20 mouse cellular contexts compared by ENCODE assay signal in the genomic region with DNA sequence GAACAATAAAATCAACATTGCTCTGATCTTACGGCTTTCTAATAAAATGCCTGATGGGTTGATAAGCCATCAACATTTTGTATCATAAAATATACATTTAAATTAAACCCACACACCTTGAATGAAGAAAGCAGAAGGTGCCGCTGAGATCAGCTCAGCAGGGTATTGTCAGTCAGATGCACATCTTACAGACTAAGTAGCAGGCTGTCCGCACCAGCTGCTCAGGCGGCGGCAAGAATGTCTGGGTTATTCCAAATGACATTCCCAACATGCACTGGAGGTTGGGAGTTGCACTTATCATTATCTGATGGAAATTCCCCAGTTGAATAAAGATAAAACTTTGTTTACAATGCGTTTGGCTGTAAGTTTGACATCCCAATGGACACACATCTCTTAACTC. TPM values are rescaled to one million over a fixed set of nuclear protein-coding genes. Genes with fewer than 3 reads are reported as not detected.
DNase-seq lines count a peak whose midpoint lies in the region; ATAC-seq and TF ChIP-seq lines count a peak whose summit lies in the region.
"Had no signal": no experiment of that assay in that cellular context is flagged by ENCODE, and none has a peak within 500 bp of the region (broad histone marks: within the 10 kb centered on the region; RNA-seq: fewer than 3 reads in every experiment).

No protein-coding gene starts in this region.

- H3K9ac ChIP-seq in hindbrain, embryonic 16.5 days (ENCODE audit: low read depth, low read length) = no peak overlapping the region
- no peak overlapping the region for H3K9ac ChIP-seq in ES-E14 (ENCODE audit: insufficient read depth, low read depth, low read length, poor library complexity, severe bottlenecking)
- H3K9ac ChIP-seq: forebrain, embryonic 13.5 days; hindbrain, embryonic 15.5 days; liver, embryonic 14.5 days had no signal

- no peaks in the 10 kb centered on the region; the same call in 1 of the 2 replicates for H3K27me3 ChIP-seq in hindbrain, embryonic 10.5 days (ENCODE audit: insufficient read depth, poor library complexity, severe bottlenecking)
- H3K27me3 ChIP-seq in hindbrain, embryonic 16.5 days (replicated peaks; ENCODE audit: control insufficient read depth, insufficient read depth, low read length) = no peaks in the 10 kb centered on the region
- H3K27me3 ChIP-seq in limb, embryonic 10.5 days (ENCODE audit: low read depth, poor library complexity, severe bottlenecking) = no peaks in the 10 kb centered on the region
- H3K27me3 ChIP-seq: forebrain, embryonic 13.5 days; hindbrain, embryonic 15.5 days; Patski had no signal

- H3K36me3 ChIP-seq in hindbrain, embryonic 10.5 days = peaks cover 33% of the 10 kb centered on the region
- peaks cover 25% of the 10 kb centered on the region for H3K36me3 ChIP-seq in hindbrain, embryonic 16.5 days (ENCODE audit: control insufficient read depth, insufficient read depth, low read length)
- no peaks in the 10 kb centered on the region for H3K36me3 ChIP-seq in ES-E14 (ENCODE audit: control insufficient read depth, insufficient read depth, low read length, poor library complexity, severe bottlenecking)
- H3K36me3 ChIP-seq in limb, embryonic 10.5 days = no peaks in the 10 kb centered on the region

- peak; percentile 45 for DNase-seq in hindbrain, embryonic 10.5 days (ENCODE audit: low spot score)
- peak; percentile 22 for DNase-seq in left cerebral cortex, postnatal 4 days
- no peak for DNase-seq in left cerebral cortex, postnatal 25 days (ENCODE audit: low spot score in 2 of 2)
- DNase-seq in ES-E14 (ENCODE audit: low read depth, low spot score) = no peak
- peak; percentile 33 for DNase-seq in embryo, embryonic 10.5 days (ENCODE audit: low spot score)
- no peak for DNase-seq in limb, embryonic 10.5 days (ENCODE audit: low spot score)
- DNase-seq: adrenal gland, postnatal 14 days; cerebellum, adult 11-12 months; cerebellum, postnatal 25 days; gastrocnemius, postnatal 25 days; heart, postnatal 10 days; kidney, adult 18-20 months had no signal

- ATAC-seq in hindbrain, embryonic 16.5 days = no peak
- ATAC-seq: forebrain, embryonic 13.5 days; Patski had no signal

- no peak overlapping the region for H3K4me3 ChIP-seq in hindbrain, embryonic 10.5 days
- H3K4me3 ChIP-seq in hindbrain, embryonic 16.5 days (ENCODE audit: low read length) = no peak overlapping the region
- no peak overlapping the region for H3K4me3 ChIP-seq in ES-E14 (ENCODE audit: insufficient read depth in 1 of 2, low read depth in 1 of 2, low read length in 2 of 2, poor library complexity in 1 of 2, severe bottlenecking in 1 of 2)
- no peak overlapping the region for H3K4me3 ChIP-seq in limb, embryonic 10.5 days
- H3K4me3 ChIP-seq: forebrain, embryonic 13.5 days; hindbrain, embryonic 15.5 days had no signal

- intact Hi-C loops in left cerebral cortex, postnatal 4 days (cut with DNase I) = loop anchor here (10.0 kb wide), 1 partner anchor 58 kb away; no protein-coding TSS in a partner anchor
- intact Hi-C loops in left cerebral cortex, postnatal 25 days (cut with DNase I) = no loop called here

- H3K27ac ChIP-seq in hindbrain, embryonic 10.5 days = peak overlapping the region; percentile 35; the same call in 1 of the 2 replicates
- no peak overlapping the region for H3K27ac ChIP-seq in hindbrain, embryonic 16.5 days (ENCODE audit: low read depth, low read length)
- H3K27ac ChIP-seq in ES-E14 (ENCODE audit: insufficient read depth, low read depth, low read length, poor library complexity, severe bottlenecking) = no peak overlapping the region
- H3K27ac ChIP-seq in limb, embryonic 10.5 days = no peak overlapping the region
- H3K27ac ChIP-seq: forebrain, embryonic 13.5 days; hindbrain, embryonic 15.5 days; liver, embryonic 14.5 days; stomach, postnatal 0 days had no signal

- H3K4me2 ChIP-seq in hindbrain, embryonic 16.5 days (ENCODE audit: low read length) = no peak overlapping the region
- H3K4me2 ChIP-seq: forebrain, embryonic 13.5 days; heart, embryonic 11.5 days; hindbrain, embryonic 15.5 days had no signal

- in situ Hi-C loops in ES-E14 (cut with MboI; ENCODE audit: low sequenced_read_pairs in 2 of 2, unreplicated experiment in 2 of 2) = loop anchor here in 1 of 2 experiments (25.0 kb wide), 1 partner anchor 610 kb away; no protein-coding TSS in a partner anchor

- 42% methylated on average over 6 of the region's 6 CpGs for WGBS in hindbrain, embryonic 10.5 days
- 31% methylated on average over 6 of the region's 6 CpGs for WGBS in hindbrain, embryonic 16.5 days
- WGBS in limb, embryonic 10.5 days = 88% methylated on average over 6 of the region's 6 CpGs

- peaks cover 43% of the 10 kb centered on the region for H3K4me1 ChIP-seq in hindbrain, embryonic 10.5 days (replicated peaks)
- H3K4me1 ChIP-seq in hindbrain, embryonic 16.5 days (ENCODE audit: control insufficient read depth, insufficient read depth, low read depth, low read length) = no peaks in the 10 kb centered on the region
- H3K4me1 ChIP-seq in ES-E14 (ENCODE audit: control insufficient read depth in 2 of 2, insufficient read depth in 2 of 2, low read length in 2 of 2, poor library complexity in 1 of 2) = peaks cover 5 to 9% of the 10 kb centered on the region in 2 experiments; a peak in 1 of 4 replicates
- H3K4me1 ChIP-seq in limb, embryonic 10.5 days = no peaks in the 10 kb centered on the region
- H3K4me1 ChIP-seq: hindbrain, embryonic 15.5 days had no signal

- H3K9me3 ChIP-seq in hindbrain, embryonic 10.5 days = no peaks in the 10 kb centered on the region
- H3K9me3 ChIP-seq in hindbrain, embryonic 16.5 days (ENCODE audit: control insufficient read depth, low read length) = no peaks in the 10 kb centered on the region
- H3K9me3 ChIP-seq in ES-E14 (ENCODE audit: control insufficient read depth, insufficient read depth, low read depth, low read length) = no peaks in the 10 kb centered on the region
- H3K9me3 ChIP-seq in limb, embryonic 10.5 days (replicated peaks) = no peaks in the 10 kb centered on the region
- H3K9me3 ChIP-seq: forebrain, embryonic 13.5 days; hindbrain, embryonic 15.5 days had no signal

TF ChIP-seq in ES-E14, 5 proteins besides CTCF, POLR2A, EP300 and RAD21:
- no peak for TF ChIP-seq ZC3H11A (IDR thresholded peaks at IDR 0.05; ENCODE audit: borderline replicate concordance, low read depth, low read length)
- peak; percentile 41; the same call in 1 of the 2 replicates for TF ChIP-seq CHD2 (IDR thresholded peaks at IDR 0.05; ENCODE audit: low read depth, low read length)
- TF ChIP-seq HCFC1 (IDR thresholded peaks at IDR 0.05; ENCODE audit: borderline replicate concordance, insufficient read depth, low read length) = no peak
- TF ChIP-seq MAFK (IDR thresholded peaks at IDR 0.05; ENCODE audit: insufficient read depth, low read depth, low read length) = no peak

RNA-seq across cellular contexts. Expression of a gene that starts 39.6 kb away (rescaled TPM):
- 1.9 TPM in 2 replicates for polyA plus RNA-seq in hindbrain, embryonic 10.5 days (2016; fragmentation: Nextera tagmentation; extraction: Ambion mirVana)
- polyA plus RNA-seq in hindbrain, embryonic 16.5 days (2015; fragmentation: Nextera tagmentation; extraction: Ambion mirVana) = 18.4 and 23.0 TPM in 2 replicates
- 100 to 1,000 TPM; 140 to 147 TPM for total RNA-seq in left cerebral cortex, postnatal 4 days (2021)
- total RNA-seq in left cerebral cortex, postnatal 25 days (2021) = 100 to 1,000 TPM; 120 to 121 TPM
- total RNA-seq in ES-E14 (2012; rRNA removed) = 0.69 and 1.5 TPM in 2 replicates
- polyA plus RNA-seq in limb, embryonic 10.5 days (2016; fragmentation: Nextera tagmentation; extraction: Ambion mirVana) = 0.38 and 0.50 TPM in 2 replicates
- polyA plus RNA-seq: C2C12 had no signal

Comparison
In these comparisons a context has a peak if more than half of its experiments do, and no peak if none do; other contexts are left out.
1. DNase-seq: peak in hindbrain, embryonic 10.5 days (single experiment), left cerebral cortex, postnatal 4 days (single experiment) and embryo, embryonic 10.5 days (single experiment); none in left cerebral cortex, postnatal 25 days (0 of 2), ES-E14 (single experiment) and limb, embryonic 10.5 days (single experiment).
2. RNA of a gene that starts 39.6 kb away (total RNA-seq): 140 to 147 TPM in left cerebral cortex, postnatal 4 days and 120 to 121 TPM in left cerebral cortex, postnatal 25 days; 0.69 to 1.5 TPM in ES-E14; every median in the first group is over 10 times any median in the second.